Mouse (Mus musculus) heart, adult 2 months (tissue): Measurements from ENCODE around the gene Trpm1. TPM values are rescaled to one million over a fixed set of nuclear protein-coding genes. Genes with fewer than 3 reads are reported as not detected.

Experiments
- DNase-seq, 2 experiments: peaks; one replicate each; pipeline ENCODE4 v3.0.0; 2021
- H3K27ac ChIP-seq: fragments of 200-600 bp; 2 replicates; pipeline ENCODE4 v1.8.1; 2022
- H3K27me3 ChIP-seq: fragments of 200-500 bp; 2 replicates; pipeline ENCODE4 v1.6.1; 2012; ENCODE audit warnings: mild to moderate bottlenecking, low read length, inconsistent platforms, mixed read lengths; ENCODE audit not compliant: control insufficient read depth, insufficient read depth
- H3K36me3 ChIP-seq: fragments of 200-500 bp; 2 replicates; pipeline ENCODE4 v1.6.1; 2012; ENCODE audit warnings: low read length, inconsistent platforms; ENCODE audit not compliant: control insufficient read depth, insufficient read depth
- H3K4me1 ChIP-seq: fragments of 200-500 bp; 2 replicates; pipeline ENCODE4 v1.6.1; 2011; ENCODE audit warnings: low read length; ENCODE audit not compliant: control insufficient read depth, insufficient read depth
- H3K4me3 ChIP-seq: fragments of 200-600 bp; 2 replicates; pipeline ENCODE4 v1.8.1; 2022
- H3K79me2 ChIP-seq: fragments of 200-500 bp; replicated peaks from 2 replicates; pipeline ENCODE4 v1.6.1; 2012; ENCODE audit warnings: mild to moderate bottlenecking, inconsistent platforms, low read length, moderate library complexity, mixed read lengths; ENCODE audit not compliant: control insufficient read depth, insufficient read depth
- H3K9ac ChIP-seq: fragments of 200-500 bp; 2 replicates; pipeline ENCODE4 v1.6.1; 2012; ENCODE audit warnings: low read depth, mild to moderate bottlenecking, control low read depth, inconsistent platforms, low read length, mixed read lengths
- CTCF ChIP-seq: fragments of 200-600 bp; IDR thresholded peaks from 2 replicates; pipeline ENCODE4 v1.8.1; 2022; ENCODE audit warnings: antibody characterized with exemption, mild to moderate bottlenecking, moderate library complexity
- EP300 ChIP-seq: fragments of 200-500 bp; IDR thresholded peaks from 2 replicates; pipeline ENCODE4 v1.6.1; 2011; ENCODE audit warnings: low read depth, low read length, control low read depth; ENCODE audit not compliant: insufficient read depth
- POLR2A ChIP-seq: fragments of 200-500 bp; IDR thresholded peaks from 2 replicates; pipeline ENCODE4 v1.6.1; 2011; ENCODE audit warnings: mild to moderate bottlenecking, low read depth, low read length, control low read depth; ENCODE audit not compliant: insufficient read depth
- WGBS: fragments of 180-500 bp; shearing (Covaris S2); methylation state at CpG from one replicate; pipeline ENCODE4 v1.1.7; 2018; 5-methylcytosine and 5-hydroxymethylcytosine counted together
- intact Hi-C: fragments of 180-260 bp; cut with DNase I; formaldehyde crosslinking; loops from one replicate; pipeline ENCODE4 v1.15.1; 2025
- polyA plus RNA-seq: library from polyadenylated mRNA; depleted of rRNA; stranded (reverse); fragments of >200 nt; gene quantifications from 2 replicates; pipeline ENCODE4 v1.2.3, GENCODE M21; 2012
- total RNA-seq, 2 experiments: library from RNA; stranded (reverse); gene quantifications; 2 replicates each; pipeline ENCODE4 v1.2.3; 2021

The Trpm1 gene
- total and polyA plus RNA-seq, 3 experiments: 0.06 TPM; not detected in 2

DNA sequence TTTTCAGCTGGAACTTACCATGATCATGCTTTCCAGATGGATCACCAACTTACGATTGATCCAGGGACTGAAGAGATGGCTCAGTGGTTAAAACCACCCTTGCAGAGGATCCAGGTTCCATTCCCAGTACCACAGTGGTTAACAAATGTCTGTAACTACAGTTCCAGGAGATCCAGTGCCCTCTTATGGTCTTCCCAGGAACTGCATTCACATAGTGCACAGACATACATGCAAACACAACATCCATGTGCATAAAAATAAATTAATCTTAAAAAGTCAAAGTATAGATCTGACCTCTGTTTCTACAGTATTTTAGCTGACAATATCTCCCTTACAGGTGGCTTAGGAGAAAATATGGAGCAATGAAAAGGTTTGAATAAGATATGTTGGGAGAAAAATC is 77.4 kb downstream of the Trpm1 start:
- Histone ChIP-seq H3K79me2 (no peaks in the 10 kb centered on the region), H3K36me3 (no peaks in the 10 kb centered on the region), H3K27ac (no peak overlapping the region), H3K27me3 (no peaks in the 10 kb centered on the region), H3K4me1 (no peaks in the 10 kb centered on the region), H3K9ac (no peak overlapping the region), H3K4me3 (no peak overlapping the region)
- TF ChIP-seq CTCF: peak; percentile 39
- TF ChIP-seq EP300: no peak
- DNase-seq: no peak
- intact Hi-C loops: no loop called here
- WGBS: 97% methylated on average over 1 of the region's 1 CpGs

DNA sequence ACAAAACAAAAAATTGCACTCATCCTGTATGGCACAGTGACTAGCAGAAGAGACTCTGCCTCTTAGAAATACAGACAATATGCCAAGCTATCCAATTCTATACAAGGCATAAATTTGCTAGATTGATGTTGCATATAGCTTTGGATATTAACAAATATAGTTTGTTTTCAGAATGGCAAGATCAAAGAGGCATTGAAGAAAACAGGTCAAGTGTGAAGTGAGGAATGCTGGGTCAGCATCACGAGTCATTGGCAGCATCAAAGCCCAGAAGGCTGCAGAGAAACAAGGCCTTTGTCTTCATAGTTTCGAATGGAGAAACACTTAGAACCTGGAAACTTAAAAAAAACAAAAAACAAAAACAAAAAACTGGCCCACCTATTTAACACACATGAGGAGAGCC is 78.4 kb downstream of the Trpm1 start:
- TF ChIP-seq POLR2A (no peak), CTCF (no peak)
- Histone ChIP-seq H3K27ac (no peak overlapping the region), H3K4me1 (no peaks in the 10 kb centered on the region), H3K27me3 (no peaks in the 10 kb centered on the region), H3K9ac (no peak overlapping the region), H3K36me3 (no peaks in the 10 kb centered on the region), H3K4me3 (no peak overlapping the region), H3K79me2 (no peaks in the 10 kb centered on the region)
- no peak for DNase-seq
- WGBS: 49% methylated on average over 2 of the region's 2 CpGs
- intact Hi-C loops: no loop called here

DNA sequence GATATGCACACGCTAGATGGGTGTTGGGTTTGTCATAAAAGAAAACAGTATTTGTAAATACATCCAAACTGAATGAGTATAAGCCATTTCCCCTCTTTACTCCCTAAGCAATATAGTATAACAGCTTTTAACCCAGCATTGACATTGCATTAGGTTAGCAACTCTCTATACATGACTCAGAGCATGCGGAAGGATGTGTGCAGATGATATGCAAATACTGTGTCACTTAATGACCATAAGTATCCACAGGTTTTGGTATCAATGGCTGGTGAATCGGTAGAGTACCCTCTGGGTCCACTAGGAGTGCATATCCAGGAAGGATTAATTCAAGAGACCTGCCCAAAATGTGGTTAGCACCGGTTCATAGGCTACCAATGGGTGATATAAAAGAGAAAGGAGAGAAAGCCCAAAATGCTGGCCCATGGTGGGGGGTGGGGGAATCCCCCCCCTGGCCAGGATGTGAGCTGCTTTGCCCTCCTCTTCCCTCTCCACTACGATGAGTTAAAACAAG is 80.7 kb downstream of the Trpm1 start:
- no peaks in the 10 kb centered on the region for H3K36me3 ChIP-seq
- H3K9ac ChIP-seq: no peak overlapping the region
- intact Hi-C loops: no loop called here
- H3K4me3 ChIP-seq: no peak overlapping the region
- no peaks in the 10 kb centered on the region for H3K79me2 ChIP-seq
- no peak for DNase-seq
- no peaks in the 10 kb centered on the region for H3K4me1 ChIP-seq
- 83% methylated on average over 5 of the region's 5 CpGs for WGBS
- no peak overlapping the region for H3K27ac ChIP-seq
- H3K27me3 ChIP-seq: no peaks in the 10 kb centered on the region
- TF ChIP-seq POLR2A: no peak
- TF ChIP-seq CTCF: no peak
- no peak for TF ChIP-seq EP300

DNA sequence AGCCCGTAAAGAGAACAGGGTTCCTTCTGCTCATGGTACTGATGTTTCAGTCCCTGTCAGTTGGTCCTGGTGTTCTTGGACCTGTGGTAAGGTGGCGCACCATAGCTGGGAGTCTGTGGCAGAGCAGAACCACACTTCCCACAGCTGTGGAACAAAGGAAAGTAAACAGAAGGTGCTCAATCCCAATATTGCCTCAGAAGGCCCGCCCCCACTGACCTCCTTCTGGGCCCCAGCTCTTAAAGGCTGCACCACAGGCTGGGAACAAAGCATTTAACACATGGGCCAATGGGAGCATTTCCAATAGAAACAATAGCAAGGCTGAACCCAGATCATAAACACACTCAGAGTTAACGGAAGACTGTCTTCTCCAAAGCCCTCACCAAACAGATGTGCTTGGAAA is 82.9 kb downstream of the Trpm1 start:
- H3K9ac ChIP-seq: no peak overlapping the region
- no peak for DNase-seq
- no peaks in the 10 kb centered on the region for H3K27me3 ChIP-seq
- H3K79me2 ChIP-seq: no peaks in the 10 kb centered on the region
- H3K27ac ChIP-seq: no peak overlapping the region
- intact Hi-C loops: no loop called here
- H3K36me3 ChIP-seq: no peaks in the 10 kb centered on the region
- peaks cover 1% of the 10 kb centered on the region; the same call in 1 of the 2 replicates for H3K4me1 ChIP-seq
- H3K4me3 ChIP-seq: no peak overlapping the region
- 74% methylated on average over 4 of the region's 4 CpGs for WGBS
- TF ChIP-seq EP300 (no peak), CTCF (no peak), POLR2A (no peak)

DNA sequence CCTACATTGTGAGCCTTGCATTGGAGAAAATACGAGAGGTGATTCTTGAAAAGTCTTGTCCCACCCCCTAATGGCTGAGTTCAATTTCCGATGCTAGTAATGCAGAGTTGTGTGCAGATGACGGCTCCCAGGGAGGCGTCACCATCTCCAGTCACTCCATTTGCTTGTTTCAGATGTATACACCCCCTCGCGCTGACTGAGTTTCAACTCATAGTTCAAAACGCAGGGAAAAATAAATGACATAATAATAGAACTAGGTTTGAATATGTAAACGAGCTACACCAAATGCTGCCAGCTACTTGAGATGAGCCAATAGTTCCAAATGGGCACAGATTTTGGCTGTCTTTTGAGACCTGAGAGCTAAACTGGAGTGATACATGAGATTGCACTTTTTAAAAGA is 84.1 kb downstream of the Trpm1 start:
- no peaks in the 10 kb centered on the region for H3K27me3 ChIP-seq
- intact Hi-C loops: no loop called here
- H3K4me1 ChIP-seq: peaks cover 1% of the 10 kb centered on the region; the same call in 1 of the 2 replicates
- H3K79me2 ChIP-seq: no peaks in the 10 kb centered on the region
- WGBS: 91% methylated on average over 8 of the region's 8 CpGs
- H3K9ac ChIP-seq: no peak overlapping the region
- no peaks in the 10 kb centered on the region for H3K36me3 ChIP-seq
- TF ChIP-seq CTCF: no peak
- no peak for TF ChIP-seq POLR2A
- no peak for TF ChIP-seq EP300
- H3K27ac ChIP-seq: no peak overlapping the region
- DNase-seq: no peak
- H3K4me3 ChIP-seq: no peak overlapping the region

DNA sequence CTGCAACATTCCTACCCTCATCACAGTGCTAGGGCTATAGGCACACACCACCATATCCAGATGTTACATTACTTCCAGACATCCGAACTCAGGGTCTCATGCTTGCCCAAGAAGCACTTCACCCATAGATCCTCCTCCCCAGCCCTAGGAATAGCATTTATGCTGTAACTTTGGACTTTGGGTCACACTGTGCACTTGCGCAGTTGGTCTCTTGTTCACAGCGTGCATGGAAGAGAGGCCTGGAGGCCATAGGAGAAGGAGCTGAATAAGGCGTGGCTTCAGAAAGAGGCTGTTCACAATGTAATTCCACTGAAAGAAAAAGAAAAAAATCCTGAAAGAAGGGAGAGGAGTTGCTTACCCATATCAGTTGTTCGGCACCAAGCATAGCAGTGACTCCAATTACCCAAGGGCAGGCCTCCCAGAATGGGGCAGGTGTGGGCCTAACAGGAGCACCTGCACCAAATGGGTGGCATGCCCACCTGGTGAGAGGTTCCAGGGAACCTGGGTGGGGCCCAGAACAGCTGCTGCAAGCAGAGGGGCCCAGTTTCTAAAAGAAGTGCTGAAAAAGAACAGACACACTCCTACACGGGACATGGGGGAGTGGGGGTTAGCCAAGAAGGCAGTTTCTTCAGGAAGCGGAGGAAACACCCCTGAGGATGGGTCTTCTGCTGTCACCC is 84.9 kb downstream of the Trpm1 start:
- no peaks in the 10 kb centered on the region for H3K79me2 ChIP-seq
- intact Hi-C loops: no loop called here
- WGBS: 79% methylated on average over 7 of the region's 7 CpGs
- TF ChIP-seq POLR2A: no peak
- TF ChIP-seq CTCF: no peak
- no peak for TF ChIP-seq EP300
- no peaks in the 10 kb centered on the region for H3K36me3 ChIP-seq
- H3K4me3 ChIP-seq: no peak overlapping the region
- no peak overlapping the region for H3K27ac ChIP-seq
- no peaks in the 10 kb centered on the region for H3K27me3 ChIP-seq
- no peak for DNase-seq
- peaks cover 1% of the 10 kb centered on the region; the same call in 1 of the 2 replicates for H3K4me1 ChIP-seq
- H3K9ac ChIP-seq: no peak overlapping the region
